ENCODE assay signal across 17 mouse cellular contexts in genomic region chr13:32934706-32935381, GRCm38 (mm10). TPM values are rescaled to one million over a fixed set of nuclear protein-coding genes. Genes with fewer than 3 reads are reported as not detected.
DNase-seq lines count a peak whose midpoint lies in the region; ATAC-seq and TF ChIP-seq lines count a peak whose summit lies in the region.
"Had no signal": no experiment of that assay in that cellular context is flagged by ENCODE, and none has a peak within 500 bp of the region (broad histone marks: within the 10 kb centered on the region; RNA-seq: fewer than 3 reads in every experiment).

No protein-coding gene starts in this region.

- ATAC-seq in kidney, embryonic 15.5 days (replicated peaks; ENCODE audit: low FRiP score), result peak; percentile 25; the same call in 1 of the 2 replicates
- ATAC-seq in kidney, embryonic 16.5 days (ENCODE audit: low FRiP score, low TSS enrichment), result no peak; the same call in 1 of the 2 replicates
- 0 out of 2 replicates have a peak, but pooled peaks have one; percentile 48 for ATAC-seq in limb, embryonic 15.5 days (ENCODE audit: insufficient number of reproducible peaks, low FRiP score, low TSS enrichment, low read depth)

- no peak for TF ChIP-seq CTCF in thymus, adult 2 months (IDR thresholded peaks at IDR 0.05; ENCODE audit: borderline replicate concordance, control insufficient read depth, extremely low read depth, insufficient read depth, low read length, poor library complexity)

- no peaks in the 10 kb centered on the region for H3K9me3 ChIP-seq in kidney, embryonic 15.5 days (replicated peaks)
- no peaks in the 10 kb centered on the region for H3K9me3 ChIP-seq in kidney, embryonic 16.5 days (ENCODE audit: low read length)
- H3K9me3 ChIP-seq in limb, embryonic 15.5 days, result no peaks in the 10 kb centered on the region
- H3K9me3 ChIP-seq: heart, embryonic 10.5 days; hindbrain, embryonic 10.5 days had no signal

- no peak overlapping the region for H3K9ac ChIP-seq in kidney, embryonic 15.5 days
- no peak overlapping the region for H3K9ac ChIP-seq in kidney, embryonic 16.5 days (replicated peaks; ENCODE audit: low read length)
- H3K9ac ChIP-seq in limb, embryonic 15.5 days, result no peak overlapping the region
- H3K9ac ChIP-seq: liver, embryonic 14.5 days had no signal

- DNase-seq in thymus, adult 2 months, result peak; percentile 4
- no peak for DNase-seq in thymus, adult 18-20 months
- no peak for DNase-seq in layer of hippocampus, adult 18-20 months (ENCODE audit: low spot score in 2 of 2)
- no peak for DNase-seq in right cerebral cortex, postnatal 10 days (ENCODE audit: low spot score in 2 of 2)
- DNase-seq in heart, postnatal 10 days, result no peak
- DNase-seq: cerebellum, adult 9-10 months; kidney, postnatal 36 days had no signal

- H3K36me3 ChIP-seq in kidney, embryonic 15.5 days, result no peaks in the 10 kb centered on the region
- no peaks in the 10 kb centered on the region for H3K36me3 ChIP-seq in kidney, embryonic 16.5 days (ENCODE audit: insufficient read depth, low read length)
- no peaks in the 10 kb centered on the region for H3K36me3 ChIP-seq in thymus, adult 2 months (ENCODE audit: control insufficient read depth, insufficient read depth, low read length)
- no peaks in the 10 kb centered on the region for H3K36me3 ChIP-seq in limb, embryonic 15.5 days
- H3K36me3 ChIP-seq: heart, embryonic 10.5 days; hindbrain, embryonic 10.5 days had no signal

- H3K4me1 ChIP-seq in kidney, embryonic 15.5 days, result no peaks in the 10 kb centered on the region
- H3K4me1 ChIP-seq in kidney, embryonic 16.5 days (ENCODE audit: insufficient read depth, low read length), result no peaks in the 10 kb centered on the region
- H3K4me1 ChIP-seq in thymus, adult 2 months (replicated peaks; ENCODE audit: control insufficient read depth, insufficient read depth, low read length), result peaks cover 8% of the 10 kb centered on the region
- H3K4me1 ChIP-seq in limb, embryonic 15.5 days, result no peaks in the 10 kb centered on the region
- H3K4me1 ChIP-seq: hindbrain, embryonic 10.5 days had no signal

- H3K4me3 ChIP-seq in kidney, embryonic 15.5 days (replicated peaks), result no peak overlapping the region
- no peak overlapping the region for H3K4me3 ChIP-seq in kidney, embryonic 16.5 days (ENCODE audit: low read length)
- no peak overlapping the region for H3K4me3 ChIP-seq in thymus, adult 2 months (ENCODE audit: control insufficient read depth, insufficient read depth, low read length)
- H3K4me3 ChIP-seq in limb, embryonic 15.5 days, result no peak overlapping the region
- H3K4me3 ChIP-seq: heart, embryonic 10.5 days; hindbrain, embryonic 10.5 days had no signal

- H3K4me2 ChIP-seq in kidney, embryonic 15.5 days, result no peak overlapping the region
- H3K4me2 ChIP-seq in kidney, embryonic 16.5 days (replicated peaks; ENCODE audit: low read depth, low read length), result no peak overlapping the region
- H3K4me2 ChIP-seq in limb, embryonic 15.5 days, result no peak overlapping the region

- WGBS in kidney, embryonic 15.5 days, result 21% methylated on average over 1 of the region's 1 CpGs
- WGBS in kidney, embryonic 16.5 days, result 8% methylated on average over 1 of the region's 1 CpGs
- WGBS in thymus, adult 2 months, result 0% methylated on average over 1 of the region's 1 CpGs
- 10% methylated on average over 1 of the region's 1 CpGs for WGBS in limb, embryonic 15.5 days

- H3K27ac ChIP-seq in kidney, embryonic 15.5 days, result no peak overlapping the region
- H3K27ac ChIP-seq in kidney, embryonic 16.5 days (ENCODE audit: low read length), result no peak overlapping the region
- no peak overlapping the region for H3K27ac ChIP-seq in thymus, adult 2 months (ENCODE audit: control insufficient read depth, insufficient read depth, low read length)
- no peak overlapping the region for H3K27ac ChIP-seq in limb, embryonic 15.5 days
- H3K27ac ChIP-seq: heart, embryonic 10.5 days; hindbrain, embryonic 10.5 days; liver, embryonic 14.5 days had no signal

- no peaks in the 10 kb centered on the region for H3K27me3 ChIP-seq in kidney, embryonic 15.5 days
- no peaks in the 10 kb centered on the region for H3K27me3 ChIP-seq in kidney, embryonic 16.5 days (ENCODE audit: insufficient read depth, low read length)
- H3K27me3 ChIP-seq in thymus, adult 2 months (ENCODE audit: control insufficient read depth, insufficient read depth, low read length), result no peaks in the 10 kb centered on the region
- H3K27me3 ChIP-seq in limb, embryonic 15.5 days, result no peaks in the 10 kb centered on the region

- TF ChIP-seq POLR2A in thymus, adult 2 months (IDR thresholded peaks at IDR 0.05; ENCODE audit: control insufficient read depth, extremely low read depth, insufficient read depth, low read length, poor library complexity), result no peak

- intact Hi-C loops in heart, postnatal 10 days (cut with DNase I), result no loop called here

RNA-seq across cellular contexts. Expression of gene Serpinb6b, which starts 30.2 kb away (rescaled TPM):
- polyA plus RNA-seq in kidney, embryonic 15.5 days (2015; fragmentation: Nextera tagmentation; extraction: Ambion mirVana), result 3.9 and 5.0 TPM in 2 replicates
- polyA plus RNA-seq in kidney, embryonic 16.5 days (2015; fragmentation: Nextera tagmentation; extraction: Ambion mirVana), result 6.4 and 7.0 TPM in 2 replicates
- 11.9 and 15.9 TPM in 2 replicates for polyA plus RNA-seq in thymus, adult 2 months (2012; rRNA removed)
- polyA plus RNA-seq in limb, embryonic 15.5 days (2015; fragmentation: Nextera tagmentation; extraction: Ambion mirVana), result 1.8 and 1.9 TPM in 2 replicates
- total RNA-seq in layer of hippocampus, adult 18-20 months (2021), result 1 to 10 TPM in 1 of 2 experiments, under 1 TPM in 1; 0.63 to 1.0 TPM
- 10 to 100 TPM; 23.9 to 33.8 TPM for total RNA-seq in heart, postnatal 10 days (2021)

RNA-seq across cellular contexts. Expression of gene Serpinb1c, which starts 36.8 kb away (rescaled TPM):
- polyA plus RNA-seq in kidney, embryonic 15.5 days (2015; fragmentation: Nextera tagmentation; extraction: Ambion mirVana), result not detected in 2 replicates
- polyA plus RNA-seq in kidney, embryonic 16.5 days (2015; fragmentation: Nextera tagmentation; extraction: Ambion mirVana), result not detected in 2 replicates
- polyA plus RNA-seq in thymus, adult 2 months (2012; rRNA removed), result not detected in 2 replicates
- polyA plus RNA-seq in limb, embryonic 15.5 days (2015; fragmentation: Nextera tagmentation; extraction: Ambion mirVana), result 0.19 TPM in 1 of 2 replicates, not detected in the other
- not detected for total RNA-seq in layer of hippocampus, adult 18-20 months (2021)
- 1 to 10 TPM in 1 of 2 experiments, under 1 TPM in 1; 0.74 to 1.5 TPM for total RNA-seq in heart, postnatal 10 days (2021)
- total RNA-seq: left cerebral cortex, adult 8-10 months had no signal
- polyA plus RNA-seq: forebrain, embryonic 11.5 days; heart, embryonic 10.5 days; hindbrain, embryonic 10.5 days; intestine, embryonic 14.5 days; stomach, embryonic 16.5 days had no signal
